Mouse (Mus musculus) liver, embryonic 11.5 days (tissue): ENCODE measurements at regions not wholly inside any gene's neighbourhood (a gene's known extent, or its start where the extent isn't known, plus 50 kb on each side); places are given as distances from the start of the nearest gene placed in this dataset.

ENCODE experiments used
- ATAC-seq: fragments of 200-750 bp; cut with Nextera tagmentation; replicated peaks from 2 replicates; pipeline ENCODE4 v1.8.0; 2017; ENCODE audit warnings: moderate number of reproducible peaks, mild to moderate bottlenecking, moderate TSS enrichment, moderate library complexity; ENCODE audit not compliant: low FRiP score
- DNase-seq: peaks from one replicate; pipeline ENCODE4 v3.0.0-alpha.2; 2017; ENCODE audit warnings: low spot score
- H3K27ac ChIP-seq: fragments of 300-500 bp; sonication (generic); 2 replicates; pipeline ENCODE4 v1.5.1; 2014; ENCODE audit warnings: mild to moderate bottlenecking, low read depth, low read length, control low read depth
- H3K27me3 ChIP-seq: fragments of 300-500 bp; sonication (generic); replicated peaks from 2 replicates; pipeline ENCODE4 v1.6.1; 2014; ENCODE audit warnings: low read length, mixed read lengths; ENCODE audit not compliant: control insufficient read depth, insufficient read depth
- H3K36me3 ChIP-seq: fragments of 300-500 bp; sonication (generic); 2 replicates; pipeline ENCODE4 v1.6.1; 2014; ENCODE audit warnings: mild to moderate bottlenecking, low read length, moderate library complexity, mixed read lengths; ENCODE audit not compliant: control insufficient read depth, insufficient read depth
- H3K4me1 ChIP-seq: fragments of 300-500 bp; sonication (generic); replicated peaks from 2 replicates; pipeline ENCODE4 v1.6.1; 2014; ENCODE audit warnings: low read length, mixed read lengths; ENCODE audit not compliant: control insufficient read depth, insufficient read depth
- H3K4me2 ChIP-seq: fragments of 300-500 bp; sonication (generic); 2 replicates; pipeline ENCODE4 v1.6.1; 2014; ENCODE audit warnings: mild to moderate bottlenecking, control low read depth, moderate library complexity
- H3K4me3 ChIP-seq: fragments of 300-500 bp; sonication (generic); 2 replicates; pipeline ENCODE4 v1.5.1; 2014; ENCODE audit warnings: low read depth, low read length, control low read depth
- H3K9ac ChIP-seq: fragments of 300-500 bp; sonication (generic); 2 replicates; pipeline ENCODE4 v1.6.1; 2014; ENCODE audit warnings: low read depth, low read length, control low read depth
- H3K9me3 ChIP-seq: fragments of 300-500 bp; sonication (generic); 2 replicates; pipeline ENCODE4 v1.6.1; 2016; ENCODE audit warnings: low read length, inconsistent platforms, mixed read lengths; ENCODE audit not compliant: control insufficient read depth
- WGBS: fragments of 180-500 bp; shearing (Covaris S2); extraction: QIAGEN DNeasy Blood & Tissue Kit; methylation state at CpG from one replicate; pipeline ENCODE4 v1.1.7; 2014; 5-methylcytosine and 5-hydroxymethylcytosine counted together

DNA sequence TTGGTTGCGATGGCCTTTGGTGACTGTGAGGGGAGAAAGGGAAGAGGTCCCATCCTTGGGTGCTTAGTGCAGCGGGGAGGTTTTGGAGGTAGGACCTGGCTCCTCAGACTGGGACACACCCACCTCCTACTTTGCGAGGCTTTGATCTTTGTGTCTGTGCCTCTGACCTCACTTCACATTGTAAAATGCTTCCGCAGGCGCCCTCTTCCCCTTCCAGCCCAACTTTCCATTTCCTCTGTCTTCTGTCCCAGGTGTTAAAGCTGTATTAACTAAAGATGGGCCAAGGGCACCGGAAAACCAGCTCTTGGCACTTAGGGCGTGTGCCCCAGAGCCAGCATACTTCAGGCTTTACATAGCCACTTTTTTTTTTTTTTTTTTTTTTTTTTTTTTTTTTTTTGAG lies 70.3 kb downstream of the Zfp281 start:
- Histone ChIP-seq H3K27ac (no peak overlapping the region), H3K9me3 (no peaks in the 10 kb centered on the region), H3K4me1 (peaks cover 15% of the 10 kb centered on the region; the same call in 1 of the 2 replicates), H3K9ac (no peak overlapping the region), H3K4me3 (no peak overlapping the region), H3K4me2 (no peak overlapping the region), H3K36me3 (no peaks in the 10 kb centered on the region), H3K27me3 (no peaks in the 10 kb centered on the region)
- 39% methylated on average over 7 of the region's 7 CpGs for WGBS
- ATAC-seq (no peak), DNase-seq (no peak)

DNA sequence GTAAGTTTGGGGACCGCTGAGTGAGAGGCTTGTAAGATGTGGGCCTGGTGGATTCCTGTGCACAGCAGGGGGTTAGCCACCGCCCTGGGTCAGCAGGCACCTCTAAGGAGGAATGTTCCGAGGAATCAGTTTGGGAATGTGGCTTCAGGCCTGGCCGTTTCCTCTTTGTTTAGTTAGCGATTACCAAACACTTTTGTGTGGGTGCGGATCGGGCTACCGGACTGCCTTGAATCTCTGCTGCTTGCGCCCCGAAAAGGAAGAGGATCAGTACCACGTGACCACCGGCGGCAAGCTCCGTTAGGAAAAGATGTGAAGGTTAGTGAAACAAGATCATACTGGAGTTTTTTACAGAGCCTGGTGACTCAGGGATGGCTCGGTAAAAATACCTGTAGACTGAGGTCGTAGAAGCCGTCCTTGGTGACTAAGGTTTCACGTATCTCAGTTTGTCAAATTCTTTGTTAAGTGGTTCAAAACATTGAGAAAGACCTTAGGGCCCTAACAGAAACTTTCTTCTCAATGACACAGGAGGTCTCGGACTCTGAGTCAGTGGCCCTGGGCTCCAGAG lies 71.5 kb downstream of the Zfp281 start:
- DNase-seq (no peak), ATAC-seq (no peak)
- no peaks in the 10 kb centered on the region for H3K27me3 ChIP-seq
- H3K9me3 ChIP-seq = no peaks in the 10 kb centered on the region
- peak overlapping the region; percentile 27 for H3K4me2 ChIP-seq
- H3K4me3 ChIP-seq = no peak overlapping the region
- no peak overlapping the region for H3K9ac ChIP-seq
- peaks cover 15% of the 10 kb centered on the region; the same call in 1 of the 2 replicates for H3K4me1 ChIP-seq
- H3K36me3 ChIP-seq = no peaks in the 10 kb centered on the region
- no peak overlapping the region for H3K27ac ChIP-seq
- 24% methylated on average over 19 of the region's 19 CpGs for WGBS

DNA sequence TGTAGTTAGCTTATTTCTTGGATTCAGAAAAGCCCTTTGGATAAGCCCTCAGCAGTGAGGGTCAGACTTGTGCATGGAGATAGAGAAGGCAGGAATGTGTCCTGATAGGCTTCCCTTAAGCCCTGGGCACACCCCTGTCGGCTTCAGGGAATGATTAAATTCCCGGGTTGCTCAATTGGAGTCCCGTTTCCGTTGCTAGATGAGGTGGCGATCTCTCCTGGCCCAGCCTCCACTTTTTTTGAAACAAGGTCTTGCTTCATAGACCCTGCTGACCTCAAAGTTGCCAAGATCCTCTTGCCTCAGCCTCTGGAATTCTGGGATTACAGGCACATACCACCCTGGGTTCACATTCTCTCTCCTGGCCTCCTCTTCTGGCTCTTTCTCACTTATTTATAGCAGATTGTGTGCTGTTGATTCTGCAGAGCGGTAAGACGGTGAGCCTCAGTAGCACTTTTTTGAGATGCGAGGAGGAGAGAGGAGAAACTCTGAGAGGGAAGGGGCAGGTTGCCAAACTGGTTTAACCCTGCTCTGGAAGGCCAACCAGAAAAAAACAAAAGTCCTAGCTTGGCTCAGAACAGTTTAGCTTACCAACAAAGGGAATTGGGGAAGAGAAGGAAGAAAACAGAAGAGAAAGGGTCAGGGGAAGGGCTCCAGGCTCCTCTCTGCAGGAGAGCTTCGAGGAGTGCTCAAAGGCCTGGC lies 73.9 kb downstream of the Zfp281 start:
- ATAC-seq (no peak), DNase-seq (no peak)
- H3K9ac ChIP-seq = no peak overlapping the region
- no peaks in the 10 kb centered on the region for H3K36me3 ChIP-seq
- H3K4me3 ChIP-seq = no peak overlapping the region
- H3K4me1 ChIP-seq = peaks cover 7% of the 10 kb centered on the region; the same call in 1 of the 2 replicates
- H3K9me3 ChIP-seq = no peaks in the 10 kb centered on the region
- H3K27me3 ChIP-seq = no peaks in the 10 kb centered on the region
- no peak overlapping the region for H3K4me2 ChIP-seq
- H3K27ac ChIP-seq = peak overlapping the region; percentile 55; the same call in 1 of the 2 replicates
- WGBS = 48% methylated on average over 9 of the region's 9 CpGs

DNA sequence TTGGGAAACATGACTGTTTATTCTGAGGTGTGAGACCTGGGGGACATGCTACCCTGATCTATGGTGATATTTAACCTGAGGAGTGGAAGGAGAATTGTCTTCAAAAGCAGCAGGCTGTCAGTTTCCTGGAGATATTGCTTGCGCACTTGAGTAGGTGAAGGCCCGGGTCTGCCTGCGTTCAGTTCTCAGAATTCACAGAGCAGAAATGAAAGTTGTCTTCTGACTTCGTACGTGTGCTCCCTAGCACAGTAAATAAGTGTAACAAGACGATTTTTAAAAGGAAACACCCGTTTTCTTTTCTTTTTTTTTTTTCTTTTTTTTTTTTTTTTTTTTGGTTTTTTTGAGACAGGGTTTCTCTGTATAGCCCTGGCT lies 74.4 kb downstream of the Zfp281 start:
- H3K9me3 ChIP-seq = no peaks in the 10 kb centered on the region
- no peak overlapping the region for H3K4me3 ChIP-seq
- H3K4me2 ChIP-seq = no peak overlapping the region
- 61% methylated on average over 7 of the region's 7 CpGs for WGBS
- H3K27ac ChIP-seq = peak overlapping the region; percentile 55; the same call in 1 of the 2 replicates
- no peak overlapping the region for H3K9ac ChIP-seq
- ATAC-seq (no peak), DNase-seq (no peak)
- no peaks in the 10 kb centered on the region for H3K27me3 ChIP-seq
- no peaks in the 10 kb centered on the region for H3K36me3 ChIP-seq
- peaks cover 7% of the 10 kb centered on the region; the same call in 1 of the 2 replicates for H3K4me1 ChIP-seq

DNA sequence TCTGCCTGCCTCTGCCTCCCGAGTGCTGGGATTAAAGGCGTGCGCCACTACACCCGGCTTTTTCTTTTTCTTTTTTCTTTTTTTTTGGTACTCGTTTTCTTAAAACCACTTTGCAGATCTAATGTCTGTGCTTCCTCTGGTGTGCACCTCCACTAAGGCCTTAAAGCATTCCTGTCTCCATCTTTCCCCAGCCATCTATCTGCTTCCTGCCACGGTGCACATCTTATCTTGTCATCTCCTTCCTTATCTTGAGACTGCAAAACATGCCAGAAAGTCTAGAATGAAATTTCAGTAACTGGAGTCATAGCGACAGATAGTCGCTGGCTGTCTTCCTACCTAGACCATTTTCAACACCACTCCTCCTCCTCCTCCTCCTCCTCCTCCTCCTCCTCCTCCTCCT lies 74.9 kb downstream of the Zfp281 start:
- Histone ChIP-seq H3K9ac (no peak overlapping the region), H3K9me3 (no peaks in the 10 kb centered on the region), H3K4me3 (no peak overlapping the region), H3K27me3 (no peaks in the 10 kb centered on the region), H3K4me2 (no peak overlapping the region), H3K27ac (no peak overlapping the region), H3K4me1 (peaks cover 7% of the 10 kb centered on the region; the same call in 1 of the 2 replicates), H3K36me3 (no peaks in the 10 kb centered on the region)
- WGBS = 60% methylated on average over 8 of the region's 8 CpGs
- ATAC-seq (no peak), DNase-seq (no peak)

DNA sequence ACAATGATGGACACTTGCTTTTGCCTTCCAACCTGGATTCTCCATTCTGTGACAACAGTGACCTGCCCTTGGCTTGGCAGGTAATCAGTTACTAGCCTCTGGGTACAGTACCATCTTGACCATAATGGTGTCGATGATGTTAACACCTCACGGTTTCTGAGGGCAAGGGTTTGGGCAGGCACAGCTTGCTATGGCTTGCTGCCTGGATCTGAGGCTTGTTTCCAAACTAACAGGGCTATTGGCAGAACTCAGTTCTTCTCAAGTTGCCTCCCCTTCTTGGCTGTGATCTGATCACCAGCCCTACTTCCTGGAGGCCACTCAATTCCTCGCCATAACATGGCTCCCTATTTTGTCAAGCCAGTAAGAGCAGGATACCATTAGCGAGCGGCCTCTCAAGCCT lies 79.4 kb downstream of the Zfp281 start:
- Histone ChIP-seq H3K4me3 (no peak overlapping the region), H3K4me2 (no peak overlapping the region), H3K36me3 (no peaks in the 10 kb centered on the region), H3K9me3 (no peaks in the 10 kb centered on the region), H3K27me3 (no peaks in the 10 kb centered on the region), H3K4me1 (no peaks in the 10 kb centered on the region), H3K27ac (no peak overlapping the region), H3K9ac (no peak overlapping the region)
- ATAC-seq (no peak), DNase-seq (no peak)
- 88% methylated on average over 5 of the region's 5 CpGs for WGBS

DNA sequence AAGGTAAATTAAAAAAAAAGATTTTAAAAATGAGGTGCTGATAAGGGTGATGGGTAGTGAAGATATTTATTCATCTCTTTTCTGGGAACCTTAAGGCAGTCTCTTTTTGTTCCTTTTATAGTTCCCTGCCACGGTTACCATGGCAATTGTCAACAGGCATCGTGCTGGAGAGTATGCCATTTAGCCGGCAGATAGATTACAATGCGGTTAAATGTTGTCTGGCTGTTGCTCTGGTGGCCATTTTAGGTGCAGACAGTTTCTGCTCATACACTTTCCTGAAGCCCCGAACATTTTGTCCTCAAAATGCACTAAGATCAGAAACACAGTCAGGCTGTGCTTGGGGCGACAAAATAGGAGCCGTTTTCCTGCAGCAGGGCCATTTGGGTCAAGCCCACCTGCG lies 81.8 kb downstream of the Zfp281 start:
- Histone ChIP-seq H3K4me3 (no peak overlapping the region), H3K4me1 (no peaks in the 10 kb centered on the region), H3K27ac (no peak overlapping the region), H3K36me3 (no peaks in the 10 kb centered on the region), H3K9me3 (no peaks in the 10 kb centered on the region), H3K4me2 (no peak overlapping the region), H3K9ac (no peak overlapping the region), H3K27me3 (no peaks in the 10 kb centered on the region)
- DNase-seq (no peak), ATAC-seq (no peak)
- 75% methylated on average over 8 of the region's 8 CpGs for WGBS

DNA sequence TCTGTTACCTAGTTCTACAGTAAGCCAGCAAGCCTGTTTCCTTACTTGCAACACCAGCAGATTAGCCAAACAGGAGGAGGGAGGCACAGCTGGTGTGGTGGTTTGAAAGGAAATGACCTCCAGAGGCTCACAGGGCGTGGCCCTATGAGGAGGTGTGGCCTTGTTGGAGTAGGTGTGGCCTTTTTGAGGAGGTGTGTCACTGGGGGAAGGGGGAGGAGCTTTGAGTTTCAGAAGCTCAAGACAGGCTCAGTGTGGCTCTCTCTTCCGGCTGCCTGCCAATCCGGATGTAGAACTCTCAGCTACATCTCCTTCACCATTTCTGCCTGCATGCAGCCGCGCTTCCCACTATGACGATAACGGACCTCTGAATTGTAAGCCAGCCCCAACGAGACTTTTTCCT lies 82.7 kb downstream of the Zfp281 start:
- peak; percentile 73 for ATAC-seq
- Histone ChIP-seq H3K9ac (no peak overlapping the region), H3K9me3 (no peaks in the 10 kb centered on the region), H3K4me3 (no peak overlapping the region), H3K4me2 (no peak overlapping the region), H3K27ac (no peak overlapping the region), H3K4me1 (no peaks in the 10 kb centered on the region), H3K36me3 (no peaks in the 10 kb centered on the region), H3K27me3 (no peaks in the 10 kb centered on the region)
- 66% methylated on average over 8 of the region's 8 CpGs for WGBS
- no peak for DNase-seq

DNA sequence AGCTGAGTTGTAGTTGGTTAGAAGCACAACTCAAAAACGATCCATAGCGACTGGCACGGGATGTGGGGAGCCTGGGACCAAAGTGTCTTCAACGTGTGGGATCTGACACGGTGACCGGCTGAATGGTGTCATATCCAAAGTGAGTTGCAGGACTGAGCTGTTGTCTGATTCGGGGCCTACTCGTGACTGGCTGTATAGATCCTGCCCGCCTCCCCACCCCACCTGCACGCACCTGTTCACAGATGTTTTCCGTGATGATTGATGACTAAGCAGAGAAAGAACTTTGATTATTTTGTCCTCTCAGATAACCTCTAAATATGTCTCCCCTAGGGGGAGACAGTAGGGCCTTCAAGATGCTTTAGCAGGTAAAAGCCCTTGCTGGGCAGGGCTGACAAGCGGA lies 83.2 kb downstream of the Zfp281 start:
- no peak for ATAC-seq

More for the DNA sequence above, 83.2 kb downstream of the Zfp281 start:
- no peaks in the 10 kb centered on the region for H3K27me3 ChIP-seq
- H3K4me1 ChIP-seq = no peaks in the 10 kb centered on the region
- no peak overlapping the region for H3K9ac ChIP-seq
- no peak overlapping the region for H3K4me3 ChIP-seq
- no peak for DNase-seq
- 90% methylated on average over 12 of the region's 12 CpGs for WGBS
- no peaks in the 10 kb centered on the region for H3K36me3 ChIP-seq
- H3K4me2 ChIP-seq = no peak overlapping the region
- H3K9me3 ChIP-seq = no peaks in the 10 kb centered on the region
- no peak overlapping the region for H3K27ac ChIP-seq
